Mouse (Mus musculus) kidney, adult 11 months (tissue): ENCODE measurements around the gene Stk10.
A peak's percentile ranks its signal among the peaks of the same experiment; 100 is the strongest.
"Not testable (repeated sequence)": the region's sequence is repeated elsewhere in the genome, so short reads cannot be mapped to it uniquely, and the experiment has no call there.

ENCODE experiments used
- DNase-seq: peaks from one replicate; pipeline ENCODE4 v3.0.0; 2022

The Stk10 gene

GRCm38 (mm10) chr11:32532765-32533481, at the start of gene Stk10:
Gene Stk10, plus strand, starts transcription at chr11:32533305.
- DNase-seq, result peak; percentile 89

- DNase-seq, result no peak
These were observed 47.8 kb upstream of the Stk10 start for GRCm38 (mm10) chr11:32485290-32485689.

GRCm38 (mm10) chr11:32486621-32487020, 46.5 kb upstream of the Stk10 start:
- DNase-seq, result no peak

GRCm38 (mm10) chr11:32487501-32487900, 45.6 kb upstream of the Stk10 start:
- no peak for DNase-seq

GRCm38 (mm10) chr11:32488344-32488743, 44.8 kb upstream of the Stk10 start:
- DNase-seq, result no peak

- DNase-seq, result no peak
These were observed 44.1 kb upstream of the Stk10 start for GRCm38 (mm10) chr11:32488808-32489670.

- DNase-seq, result no peak
These were observed 42.0 kb upstream of the Stk10 start for GRCm38 (mm10) chr11:32491079-32491478.

- peak; percentile 3 for DNase-seq
These were observed 39.8 kb upstream of the Stk10 start for GRCm38 (mm10) chr11:32493312-32493711.

- no peak for DNase-seq
These were observed 37.8 kb upstream of the Stk10 start for GRCm38 (mm10) chr11:32495283-32495682.

- no peak for DNase-seq
These were observed 34.2 kb upstream of the Stk10 start for GRCm38 (mm10) chr11:32498757-32499535.

- DNase-seq, result no peak
These were observed 33.2 kb upstream of the Stk10 start for GRCm38 (mm10) chr11:32499931-32500330.

GRCm38 (mm10) chr11:32503711-32504110, 29.4 kb upstream of the Stk10 start:
- DNase-seq, result no peak

GRCm38 (mm10) chr11:32505091-32505739, 27.9 kb upstream of the Stk10 start:
- DNase-seq, result no peak

GRCm38 (mm10) chr11:32510930-32511329, 22.2 kb upstream of the Stk10 start:
- no peak for DNase-seq

GRCm38 (mm10) chr11:32514853-32515252, 18.3 kb upstream of the Stk10 start:
- DNase-seq, result not testable (repeated sequence)

GRCm38 (mm10) chr11:32516091-32516490, 17.0 kb upstream of the Stk10 start:
- no peak for DNase-seq

GRCm38 (mm10) chr11:32516916-32517712, 16.0 kb upstream of the Stk10 start:
- DNase-seq, result no peak

- DNase-seq, result no peak
These were observed 14.3 kb upstream of the Stk10 start for GRCm38 (mm10) chr11:32518770-32519169.

GRCm38 (mm10) chr11:32519354-32519753, 13.8 kb upstream of the Stk10 start:
- DNase-seq, result no peak

- no peak for DNase-seq
These were observed 11.9 kb upstream of the Stk10 start for GRCm38 (mm10) chr11:32521246-32521645.

GRCm38 (mm10) chr11:32524122-32524920, 8.8 kb upstream of the Stk10 start:
- no peak for DNase-seq
